Mouse (Mus musculus) stomach, embryonic 16.5 days (tissue): ENCODE measurements around the gene Cbl. TPM values are rescaled to one million over a fixed set of nuclear protein-coding genes. Genes with fewer than 3 reads are reported as not detected.
A peak's percentile ranks its signal among the peaks of the same experiment; 100 is the strongest.

Source experiments
- ATAC-seq: fragments of 200-750 bp; cut with Nextera tagmentation; 2 replicates; pipeline ENCODE4 v1.8.0; 2017; ENCODE audit warnings: moderate number of reproducible peaks, moderate TSS enrichment; ENCODE audit not compliant: insufficient read depth, low FRiP score
- H3K27ac ChIP-seq: fragments of 300-500 bp; sonication (generic); 2 replicates; pipeline ENCODE4 v1.5.1; 2014; ENCODE audit warnings: low read length
- H3K27me3 ChIP-seq: fragments of 300-500 bp; sonication (generic); 2 replicates; pipeline ENCODE4 v1.6.1; 2014; ENCODE audit warnings: low read length, control low read depth, mixed read lengths; ENCODE audit not compliant: control insufficient read depth, insufficient read depth
- H3K36me3 ChIP-seq: fragments of 300-500 bp; sonication (generic); 2 replicates; pipeline ENCODE4 v1.6.1; 2014; ENCODE audit warnings: low read length; ENCODE audit not compliant: control insufficient read depth, insufficient read depth
- H3K4me1 ChIP-seq: fragments of 300-500 bp; sonication (generic); 2 replicates; pipeline ENCODE4 v1.6.1; 2014; ENCODE audit warnings: low read length, control low read depth, mixed read lengths; ENCODE audit not compliant: control insufficient read depth, insufficient read depth
- H3K4me2 ChIP-seq: fragments of 300-500 bp; sonication (generic); 2 replicates; pipeline ENCODE4 v1.6.1; 2014; ENCODE audit warnings: low read depth, low read length, mixed read lengths
- H3K4me3 ChIP-seq: fragments of 300-500 bp; sonication (generic); replicated peaks from 2 replicates; pipeline ENCODE4 v1.5.1; 2014; ENCODE audit warnings: mild to moderate bottlenecking, low read length
- H3K9ac ChIP-seq: fragments of 300-500 bp; sonication (generic); 2 replicates; pipeline ENCODE4 v1.6.1; 2014; ENCODE audit warnings: low read length
- H3K9me3 ChIP-seq: fragments of 300-500 bp; sonication (generic); replicated peaks from 2 replicates; pipeline ENCODE4 v1.6.1; 2016; ENCODE audit warnings: low read length, control low read depth; ENCODE audit not compliant: control insufficient read depth
- WGBS: fragments of 180-500 bp; shearing (Covaris S2); extraction: QIAGEN DNeasy Blood & Tissue Kit; methylation state at CpG from one replicate; pipeline ENCODE4 v1.1.7; 2014; 5-methylcytosine and 5-hydroxymethylcytosine counted together
- polyA plus RNA-seq: library from polyadenylated mRNA; unstranded; fragments of >200 nt; fragmentation: Nextera tagmentation; extraction: Ambion mirVana; gene quantifications from 2 replicates; pipeline ENCODE4 v1.2.1, GENCODE M21; 2015

Cbl gene
- polyA plus RNA-seq, 1 experiment from 2014 or later = 14.0 TPM

GRCm38 (mm10) chr9:44247907-44248306, 14.1 kb upstream of the Cbl start:
- Histone ChIP-seq H3K36me3 (no peaks in the 10 kb centered on the region), H3K27ac (no peak overlapping the region), H3K4me2 (no peak overlapping the region), H3K27me3 (no peaks in the 10 kb centered on the region), H3K4me3 (no peak overlapping the region), H3K9ac (no peak overlapping the region), H3K9me3 (no peaks in the 10 kb centered on the region), H3K4me1 (no peaks in the 10 kb centered on the region)
- 73% methylated on average over 6 of the region's 6 CpGs for WGBS
- ATAC-seq = no peak

GRCm38 (mm10) chr9:44243621-44244020, 9.8 kb upstream of the Cbl start:
- no peak for ATAC-seq
- H3K9me3 ChIP-seq = no peaks in the 10 kb centered on the region
- no peaks in the 10 kb centered on the region for H3K27me3 ChIP-seq
- H3K4me1 ChIP-seq = peaks cover 5% of the 10 kb centered on the region; the same call in 1 of the 2 replicates
- whole genome bisulfite sequencing = 50% methylated on average over 2 of the region's 2 CpGs
- no peaks in the 10 kb centered on the region for H3K36me3 ChIP-seq
- H3K27ac ChIP-seq = no peak overlapping the region
- H3K9ac ChIP-seq = no peak overlapping the region
- H3K4me2 ChIP-seq = no peak overlapping the region
- no peak overlapping the region for H3K4me3 ChIP-seq

DNA sequence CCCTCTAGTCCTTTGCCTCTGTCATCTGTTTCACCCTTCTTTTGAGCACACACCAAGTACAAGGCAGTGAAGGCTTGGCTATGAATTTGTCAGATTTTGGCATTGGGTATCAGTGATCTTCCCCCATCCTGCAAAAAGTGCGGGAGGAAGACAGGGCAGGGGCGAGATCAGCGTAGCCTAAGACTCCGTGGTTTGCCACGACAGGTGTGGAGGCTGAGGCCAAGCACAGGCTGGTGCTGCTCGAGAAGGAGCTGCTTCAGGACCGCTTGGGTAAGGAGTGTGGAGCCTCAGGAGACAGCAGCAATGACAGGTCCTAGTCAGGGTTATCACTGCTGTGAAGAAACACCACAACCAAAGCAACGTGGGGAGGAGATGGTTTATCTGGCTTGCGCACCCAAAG, 7.6 kb upstream of the Cbl start:
- Histone ChIP-seq H3K36me3 (no peaks in the 10 kb centered on the region), H3K9me3 (no peaks in the 10 kb centered on the region), H3K9ac (no peak overlapping the region), H3K4me3 (no peak overlapping the region), H3K27me3 (no peaks in the 10 kb centered on the region), H3K4me2 (no peak overlapping the region), H3K27ac (no peak overlapping the region), H3K4me1 (peaks cover 5% of the 10 kb centered on the region; the same call in 1 of the 2 replicates)
- WGBS = 63% methylated on average over 9 of the region's 9 CpGs
- ATAC-seq = no peak

- no peak for ATAC-seq
- Histone ChIP-seq H3K4me1 (peaks cover 5% of the 10 kb centered on the region; the same call in 1 of the 2 replicates), H3K4me2 (no peak overlapping the region), H3K9ac (0 out of 2 replicates have a peak overlapping the region, but pooled peaks have one; percentile 17), H3K9me3 (no peaks in the 10 kb centered on the region), H3K27me3 (no peaks in the 10 kb centered on the region), H3K36me3 (no peaks in the 10 kb centered on the region), H3K4me3 (no peak overlapping the region), H3K27ac (no peak overlapping the region)
- WGBS = 55% methylated on average over 5 of the region's 5 CpGs
Measured at GRCm38 (mm10) chr9:44240911-44241310, 7.1 kb upstream of the Cbl start.

- WGBS = 39% methylated on average over 2 of the region's 2 CpGs
- ATAC-seq = no peak
Measured at GRCm38 (mm10) chr9:44240399-44240798, 6.5 kb upstream of the Cbl start, which contains the start of gene Ccdc153. Ccdc153 (plus strand) TSS chr9:44240676.

DNA sequence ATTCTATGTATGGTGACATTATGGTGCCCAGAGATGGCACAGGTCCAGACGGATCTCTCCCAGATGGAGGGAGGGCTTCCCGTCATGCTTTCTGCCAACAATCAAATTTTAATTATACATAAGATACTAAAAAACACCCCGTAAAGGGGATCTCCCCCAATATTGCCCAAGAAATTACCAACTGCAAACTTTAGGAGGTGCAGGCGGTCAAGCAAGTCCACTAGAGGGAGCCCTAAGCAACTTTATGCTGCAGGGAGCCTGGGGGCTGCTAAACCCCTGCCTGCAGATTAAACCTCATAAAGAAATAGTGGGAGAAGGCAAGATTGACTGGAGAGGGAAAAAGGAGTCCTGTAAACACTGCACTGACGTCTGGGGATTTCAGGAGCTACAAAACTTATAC, 5.6 kb upstream of the Cbl start:
- no peak overlapping the region for H3K4me3 ChIP-seq
- no peaks in the 10 kb centered on the region for H3K36me3 ChIP-seq
- no peak overlapping the region for H3K27ac ChIP-seq
- no peak for ATAC-seq
- H3K27me3 ChIP-seq = no peaks in the 10 kb centered on the region
- no peak overlapping the region for H3K4me2 ChIP-seq
- H3K9me3 ChIP-seq = no peaks in the 10 kb centered on the region
- WGBS = 10% methylated on average over 5 of the region's 5 CpGs
- H3K9ac ChIP-seq = no peak overlapping the region
- H3K4me1 ChIP-seq = peaks cover 5% of the 10 kb centered on the region; the same call in 1 of the 2 replicates

More at GRCm38 (mm10) chr9:44240399-44240798, 6.5 kb upstream of the Cbl start, which contains the start of gene Ccdc153:
- no peak within 1 kb of the TSS for H3K4me3 ChIP-seq
- no peaks in the 10 kb centered on the region for H3K9me3 ChIP-seq
- H3K27me3 ChIP-seq = no peaks in the 10 kb centered on the region
- 0 out of 2 replicates have a peak within 1 kb of the TSS, but pooled peaks have one; percentile 17 for H3K9ac ChIP-seq
- no peak within 1 kb of the TSS for H3K4me2 ChIP-seq
- H3K36me3 ChIP-seq = no peaks in the 10 kb centered on the region
- no peak within 1 kb of the TSS for H3K27ac ChIP-seq
- peaks cover 5% of the 10 kb centered on the region; the same call in 1 of the 2 replicates for H3K4me1 ChIP-seq

DNA sequence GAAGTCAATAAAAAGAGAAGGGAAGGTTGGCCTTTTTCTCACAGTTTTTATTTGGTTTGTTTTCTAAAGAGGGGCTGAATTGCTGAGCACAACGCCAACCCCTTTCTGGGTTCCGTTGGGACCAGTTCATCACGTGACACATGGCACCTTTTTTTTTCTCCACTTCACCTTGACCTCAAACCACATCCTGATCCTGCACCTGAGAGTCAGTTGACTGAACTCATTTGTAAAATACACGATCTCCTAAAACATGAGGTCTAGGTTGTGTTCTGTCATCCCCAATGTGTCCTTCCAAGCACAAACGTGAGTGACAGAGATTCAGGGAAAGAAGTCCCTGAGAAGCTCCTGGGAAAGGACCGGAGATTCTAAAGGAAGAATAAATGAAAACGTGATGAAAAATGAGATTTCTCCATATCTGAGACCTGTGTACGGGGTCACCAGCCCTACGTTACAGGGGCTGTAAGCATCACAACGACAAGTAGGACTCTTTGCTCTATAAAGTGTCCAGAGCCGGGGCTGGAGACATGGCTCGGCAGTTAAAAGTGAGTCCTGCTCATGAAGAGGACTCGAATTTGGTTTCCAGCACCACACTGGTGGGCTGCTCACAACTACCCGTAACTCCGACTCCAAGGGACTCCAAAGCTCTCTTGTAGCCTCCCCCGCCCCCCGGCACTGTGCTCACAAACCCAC, 4.8 kb upstream of the Cbl start:
- no peaks in the 10 kb centered on the region for H3K9me3 ChIP-seq
- WGBS = 76% methylated on average over 17 of the region's 17 CpGs
- H3K4me1 ChIP-seq = peaks cover 5% of the 10 kb centered on the region; the same call in 1 of the 2 replicates
- no peaks in the 10 kb centered on the region for H3K27me3 ChIP-seq
- ATAC-seq = no peak
- H3K36me3 ChIP-seq = no peaks in the 10 kb centered on the region
- H3K9ac ChIP-seq = no peak overlapping the region
- H3K4me2 ChIP-seq = no peak overlapping the region
- no peak overlapping the region for H3K4me3 ChIP-seq
- H3K27ac ChIP-seq = no peak overlapping the region

DNA sequence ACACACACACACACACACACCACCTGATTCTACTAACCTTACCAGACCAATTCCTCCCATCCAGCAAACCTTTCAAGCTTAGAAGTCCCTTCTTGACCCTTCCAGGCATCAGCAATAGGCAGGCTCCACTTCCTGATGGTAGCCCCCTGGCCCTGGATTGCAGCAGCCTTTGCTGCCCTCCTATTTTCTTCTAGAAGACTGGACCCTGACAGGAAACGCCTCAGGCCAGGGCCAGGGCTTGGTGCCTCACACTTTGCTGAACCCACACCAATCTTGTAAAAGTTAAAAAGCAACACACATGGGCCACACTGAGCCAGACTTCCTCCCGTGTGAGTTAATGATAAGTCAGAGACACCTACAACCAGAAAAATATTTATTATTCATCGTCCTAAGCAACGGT, 3.3 kb upstream of the Cbl start:
- no peaks in the 10 kb centered on the region for H3K9me3 ChIP-seq
- no peak overlapping the region for H3K9ac ChIP-seq
- WGBS = 69% methylated on average over 4 of the region's 4 CpGs
- ATAC-seq = no peak
- no peak overlapping the region for H3K4me2 ChIP-seq
- no peak overlapping the region for H3K4me3 ChIP-seq
- H3K27me3 ChIP-seq = no peaks in the 10 kb centered on the region
- no peak overlapping the region for H3K27ac ChIP-seq
- no peaks in the 10 kb centered on the region for H3K36me3 ChIP-seq
- H3K4me1 ChIP-seq = peaks cover 9% of the 10 kb centered on the region

DNA sequence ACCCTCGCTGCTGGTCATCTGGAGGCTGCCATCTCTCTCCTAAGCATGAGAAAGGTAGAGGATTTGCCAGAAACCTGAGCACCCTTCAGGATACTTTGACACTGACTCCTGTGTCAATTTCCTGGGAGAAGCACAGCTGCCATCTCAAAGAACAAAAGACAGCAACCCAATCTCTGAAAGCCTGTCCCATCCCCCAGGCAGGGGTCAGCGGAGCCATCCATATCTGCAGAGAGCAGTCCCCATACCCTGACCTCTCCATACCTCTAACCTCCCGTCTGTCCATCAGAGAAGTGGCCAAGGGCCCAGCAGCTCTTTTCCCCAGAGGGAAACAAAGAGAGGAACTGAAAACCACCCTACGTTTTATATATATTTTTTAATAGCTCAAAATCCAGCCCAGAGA, 2.8 kb upstream of the Cbl start:
- Histone ChIP-seq H3K27me3 (no peaks in the 10 kb centered on the region), H3K27ac (no peak overlapping the region), H3K4me1 (peaks cover 15% of the 10 kb centered on the region), H3K4me3 (no peak overlapping the region), H3K4me2 (no peak overlapping the region), H3K36me3 (no peaks in the 10 kb centered on the region), H3K9me3 (no peaks in the 10 kb centered on the region), H3K9ac (no peak overlapping the region)
- 59% methylated on average over 4 of the region's 4 CpGs for WGBS
- ATAC-seq = no peak
